Mouse (Mus musculus) MEL (cell line): Measurements from ENCODE around the gene Wfdc15b.
"Not testable (repeated sequence)": the region's sequence is repeated elsewhere in the genome, so short reads cannot be mapped to it uniquely, and the experiment has no call there.

Source experiments
- CTCF ChIP-seq, 3 experiments: IDR thresholded peaks in 2 of 3; conservative IDR thresholded peaks in 1 of 3; 2 replicates each; pipeline ENCODE4 v1.5.1; 2011 to 2012; ENCODE audit warnings: low read length in 3 of 3, low read depth in 2 of 3, mild to moderate bottlenecking in 2 of 3, improper control_type of control experiment in 1 of 3, inconsistent platforms in 1 of 3, mixed read lengths in 1 of 3, moderate library complexity in 1 of 3; ENCODE audit not compliant: control insufficient read depth in 1 of 3, insufficient read depth in 1 of 3, poor library complexity in 1 of 3, severe bottlenecking in 1 of 3
- E2F4 ChIP-seq: IDR thresholded peaks from 2 replicates; pipeline ENCODE4 v1.6.1; 2011; ENCODE audit warnings: low read depth, low read length, improper control_type of control experiment, borderline replicate concordance
- EP300 ChIP-seq, 2 experiments: IDR thresholded peaks; 2 replicates each; pipeline ENCODE4 v1.6.1; 2011; ENCODE audit warnings: improper control_type of control experiment in 2 of 2, low read length in 2 of 2, low read depth in 1 of 2, mild to moderate bottlenecking in 1 of 2
- MAX ChIP-seq: IDR thresholded peaks from 2 replicates; pipeline ENCODE4 v1.6.1; 2011; ENCODE audit warnings: low read length, improper control_type of control experiment
- MYC ChIP-seq: IDR thresholded peaks from 2 replicates; pipeline ENCODE4 v1.6.1; 2011; ENCODE audit warnings: low read depth, mild to moderate bottlenecking, low read length, improper control_type of control experiment, moderate library complexity
- UBTF ChIP-seq: IDR thresholded peaks from 2 replicates; pipeline ENCODE4 v1.6.1; 2012; ENCODE audit warnings: low read depth, mild to moderate bottlenecking, inconsistent platforms, low read length, improper control_type of control experiment, moderate library complexity, borderline replicate concordance; ENCODE audit not compliant: insufficient read depth
- ZC3H11A ChIP-seq: IDR thresholded peaks from 2 replicates; pipeline ENCODE4 v1.6.1; 2012; ENCODE audit warnings: low read depth, mild to moderate bottlenecking, inconsistent platforms, low read length, improper control_type of control experiment
- ZNF384 ChIP-seq: IDR thresholded peaks from 2 replicates; pipeline ENCODE4 v1.6.1; 2012; ENCODE audit warnings: low read depth, mild to moderate bottlenecking, inconsistent platforms, low read length, improper control_type of control experiment

GRCm38 (mm10) chr2:164256540-164256939, 35.1 kb upstream of the Wfdc15b start, which contains the start of gene Svs3b:
- TF ChIP-seq CTCF (IDR thresholded peaks at IDR 0.05 in 2 of 3, conservative IDR thresholded peaks at IDR 0.05 in 1 of 3; ENCODE audit: control insufficient read depth in 1 of 3, insufficient read depth in 1 of 3, low read depth in 2 of 3, low read length in 3 of 3, poor library complexity in 1 of 3, severe bottlenecking in 1 of 3); MAX; ZC3H11A; E2F4; EP300 (IDR thresholded peaks at IDR 0.05; ENCODE audit: low read depth in 1 of 2, low read length in 2 of 2); UBTF; ZNF384; MYC: not testable (repeated sequence)
